Mouse (Mus musculus): Measurements from ENCODE around the gene Cdk11b. TPM values are rescaled to one million over a fixed set of nuclear protein-coding genes. Genes with fewer than 3 reads are reported as not detected.
A peak's percentile ranks its signal among the peaks of the same experiment; 100 is the strongest.
"Not testable (repeated sequence)": the region's sequence is repeated elsewhere in the genome, so short reads cannot be mapped to it uniquely, and the experiment has no call there.

Gene Cdk11b
- total RNA-seq, 2 experiments from 2014 or later, result 30.1 to 32.3 TPM

DNA sequence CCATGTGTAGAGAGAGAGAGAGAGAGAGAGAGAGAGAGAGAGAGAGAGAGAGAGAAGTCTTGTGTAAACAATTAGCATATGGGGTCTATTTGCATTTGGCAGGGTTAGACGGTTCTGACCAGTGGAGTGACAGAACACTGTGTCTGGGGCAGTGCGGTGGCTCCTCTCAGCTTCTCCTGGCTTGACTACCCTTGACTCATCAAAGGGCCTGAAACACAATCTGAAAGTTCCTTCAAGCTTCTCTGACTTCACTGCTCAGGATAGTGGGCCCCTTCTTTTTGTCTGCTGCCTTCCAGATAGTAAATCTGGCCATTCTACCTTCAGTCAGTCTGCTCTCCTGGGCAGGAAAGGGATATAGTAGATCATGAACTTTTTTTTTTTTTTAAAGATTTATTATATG lies 17.8 kb upstream of the Cdk11b start:
- DNase-seq, result no peak

DNA sequence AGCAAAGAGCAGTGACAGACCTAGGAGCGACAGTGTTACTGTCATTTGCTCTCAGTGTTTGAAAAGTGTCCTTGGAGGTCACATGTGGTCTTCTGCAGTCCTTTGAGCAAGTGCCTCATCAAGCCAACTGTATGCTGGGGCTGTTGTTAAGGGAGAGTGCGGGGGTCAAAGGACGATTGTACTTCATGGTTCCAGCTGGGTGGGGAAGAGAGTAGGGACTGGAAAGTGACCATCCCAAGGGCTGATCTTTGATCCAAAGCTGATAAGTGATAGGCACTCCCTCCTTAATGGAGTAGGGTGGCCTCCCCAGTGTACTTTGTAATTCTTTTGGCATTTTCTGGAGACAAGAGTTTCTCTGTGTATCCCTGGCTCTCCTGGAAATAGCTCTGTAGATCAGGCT lies 12.8 kb upstream of the Cdk11b start:
- no peak for DNase-seq

DNA sequence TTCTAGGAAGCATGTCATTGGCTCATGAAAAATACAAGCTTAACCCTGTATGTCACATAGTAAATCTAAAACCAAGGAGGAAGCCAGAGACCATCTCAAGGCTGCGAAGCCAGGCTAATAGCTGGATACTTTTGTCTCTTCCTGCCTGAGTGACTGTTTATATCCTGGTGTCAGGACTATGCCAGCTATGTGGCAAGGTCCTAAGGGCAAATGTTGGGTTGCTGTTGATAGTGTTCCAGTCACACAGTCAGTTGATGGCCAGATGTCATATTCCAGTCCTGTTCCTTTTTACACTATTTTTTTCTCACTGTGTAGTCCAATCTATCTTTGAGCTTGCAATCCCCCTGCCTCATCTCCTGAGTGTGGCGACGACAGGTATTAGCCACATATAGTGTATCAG lies 11.4 kb upstream of the Cdk11b start:
- DNase-seq, result no peak

DNA sequence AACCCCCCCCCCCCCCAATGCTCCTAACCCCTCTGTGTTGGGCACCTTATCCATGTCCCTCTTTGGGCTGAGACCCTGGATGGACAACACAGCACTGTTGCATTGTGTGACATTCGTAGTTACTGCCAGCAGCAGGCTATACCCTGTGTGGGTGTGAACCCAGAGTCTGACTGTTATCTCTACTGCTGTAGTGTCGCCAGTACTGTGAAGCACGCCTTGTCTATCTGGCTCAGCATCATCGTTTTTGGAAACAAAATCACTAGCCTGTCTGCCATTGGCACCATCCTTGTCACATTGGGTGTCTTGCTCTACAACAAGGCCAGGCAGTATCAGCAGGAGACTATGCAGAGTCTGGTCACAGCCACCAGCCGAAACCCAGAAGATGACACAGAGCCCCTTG lies 6.3 kb upstream of the Cdk11b start:
- DNase-seq, result no peak

DNA sequence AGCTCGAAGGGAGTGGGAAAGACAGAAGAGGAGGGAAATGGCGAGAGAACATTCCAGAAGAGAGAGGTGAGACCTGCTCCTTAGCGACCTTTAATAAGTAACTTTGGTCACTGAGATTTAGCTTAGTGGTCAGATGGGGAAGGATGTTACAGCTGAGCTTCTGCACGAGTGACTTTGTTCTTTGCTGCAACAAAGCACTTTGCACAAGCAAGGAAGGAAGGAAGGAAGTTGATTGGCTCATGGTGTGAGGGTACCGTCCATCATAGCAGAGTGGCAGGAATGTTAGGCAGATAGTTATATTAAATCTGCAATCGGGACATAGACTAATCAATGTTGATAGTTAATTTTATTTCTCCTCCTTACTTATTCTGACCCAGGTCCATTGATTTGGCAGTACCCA lies 5.6 kb downstream of the Cdk11b start:
- no peak for DNase-seq

DNA sequence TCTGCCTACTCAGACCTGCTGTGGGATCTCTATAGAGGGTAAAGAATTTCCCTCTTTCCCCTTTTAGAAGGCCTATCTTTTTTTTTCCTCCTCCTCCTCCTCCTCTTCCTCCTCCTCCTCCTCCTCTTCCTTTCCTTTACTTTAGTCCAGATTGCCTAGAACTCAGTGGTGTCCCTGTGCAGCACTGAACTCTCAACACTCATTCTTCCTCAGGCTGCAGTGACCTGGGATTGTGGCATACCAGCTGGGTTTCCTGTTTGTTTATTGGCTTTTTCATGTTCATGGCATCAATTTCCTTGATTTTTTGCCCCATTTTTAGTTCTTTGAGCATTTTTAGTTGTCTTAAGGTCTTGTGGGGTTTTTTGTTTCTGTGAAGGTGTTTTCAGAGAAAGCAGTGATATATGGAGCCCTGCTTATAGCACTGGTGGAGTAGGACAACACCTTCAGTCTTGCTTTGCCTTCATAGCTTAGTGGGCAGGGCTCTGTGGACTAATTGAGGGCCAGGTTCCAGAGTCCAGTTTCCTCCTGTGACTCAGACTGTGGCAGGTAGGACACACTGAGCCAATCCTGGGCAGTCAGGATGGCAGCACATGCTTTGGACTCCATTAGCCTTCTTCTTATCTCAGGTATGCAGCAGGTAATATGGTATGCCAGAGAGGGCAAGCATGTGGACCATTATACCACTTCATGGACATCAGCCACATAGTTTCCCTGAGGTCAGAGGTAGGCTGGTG lies 11.3 kb downstream of the Cdk11b start:
- DNase-seq, result no peak

DNA sequence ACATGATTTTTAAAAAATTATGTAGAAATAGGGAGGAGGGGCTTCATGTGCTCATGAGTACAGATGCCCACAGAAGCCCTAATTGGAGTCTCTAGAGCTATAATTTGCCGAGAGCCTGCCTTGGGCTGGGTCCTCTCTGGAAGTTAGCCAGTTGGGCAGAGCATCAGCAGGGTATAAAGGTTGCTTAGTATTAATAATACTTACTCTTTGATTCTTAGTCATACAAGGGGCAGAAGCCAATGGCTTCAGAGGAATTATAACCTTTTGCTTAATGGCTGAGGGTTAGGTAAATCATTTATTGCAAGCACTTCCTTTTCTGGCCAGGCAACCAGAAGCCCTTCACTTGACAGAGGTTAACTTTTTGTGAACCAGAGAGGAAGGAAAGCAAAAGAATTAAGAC lies 18.9 kb downstream of the Cdk11b start:
- no peak for DNase-seq

DNA sequence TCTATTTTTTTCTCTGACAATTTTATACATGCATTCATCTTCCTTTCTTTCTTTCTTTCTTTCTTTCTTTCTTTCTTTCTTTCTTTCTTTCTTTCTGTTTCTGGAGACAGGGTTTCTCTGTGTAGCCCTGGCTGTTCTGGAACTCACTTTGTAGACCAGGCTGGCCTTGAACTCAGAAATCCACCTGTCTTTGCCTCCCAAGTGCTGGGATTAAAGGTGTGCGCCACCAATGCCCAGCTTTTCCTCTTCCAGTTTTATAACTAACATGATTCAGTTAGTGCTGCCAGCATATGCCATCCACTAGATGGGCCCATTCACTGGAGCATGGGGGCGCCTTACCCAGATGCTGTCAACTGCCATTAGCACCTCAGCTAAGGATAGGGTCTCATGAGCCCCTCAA lies 20.7 kb downstream of the Cdk11b start, which contains the start of gene Gm10563:
TSS of gene Gm10563 (minus strand) at position 101 of the 400 bp plus-strand sequence.
- not testable (repeated sequence) for DNase-seq

DNA sequence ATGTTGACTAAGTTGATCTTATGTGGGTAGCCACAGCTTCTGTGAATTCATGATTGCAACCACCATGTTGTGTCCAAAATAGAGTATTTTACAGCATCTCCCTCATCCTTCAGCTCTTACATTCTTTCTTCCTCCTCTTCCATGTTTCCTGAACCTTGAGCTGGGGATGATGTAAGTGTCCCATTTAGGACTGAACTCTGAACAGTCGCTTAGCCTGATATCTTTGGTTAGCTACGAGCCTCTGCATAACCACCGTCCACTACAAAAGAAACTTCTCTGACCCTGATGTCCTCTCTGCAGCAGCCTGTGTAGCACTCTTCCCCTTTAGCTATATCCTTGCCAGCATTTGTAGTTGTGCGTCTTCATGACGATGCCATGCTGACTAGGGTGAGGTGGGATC lies 21.1 kb downstream of the Cdk11b start:
- no peak for DNase-seq

DNA sequence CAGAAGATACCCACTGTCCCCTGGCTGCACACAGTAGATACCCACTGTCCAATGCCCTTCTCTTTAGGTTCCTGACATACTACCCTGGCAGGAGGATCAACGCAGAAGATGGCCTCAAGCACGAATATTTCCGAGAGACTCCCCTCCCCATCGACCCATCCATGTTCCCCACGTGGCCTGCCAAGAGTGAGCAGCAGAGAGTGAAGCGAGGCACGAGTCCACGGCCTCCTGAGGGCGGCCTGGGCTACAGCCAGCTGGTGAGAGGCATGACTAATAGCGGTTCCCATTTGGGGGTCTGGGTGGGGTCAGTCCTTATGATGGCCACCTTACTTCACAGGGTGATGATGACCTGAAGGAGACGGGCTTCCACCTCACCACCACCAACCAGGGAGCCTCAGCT lies 24.7 kb downstream of the Cdk11b start:
- DNase-seq, result no peak

DNA sequence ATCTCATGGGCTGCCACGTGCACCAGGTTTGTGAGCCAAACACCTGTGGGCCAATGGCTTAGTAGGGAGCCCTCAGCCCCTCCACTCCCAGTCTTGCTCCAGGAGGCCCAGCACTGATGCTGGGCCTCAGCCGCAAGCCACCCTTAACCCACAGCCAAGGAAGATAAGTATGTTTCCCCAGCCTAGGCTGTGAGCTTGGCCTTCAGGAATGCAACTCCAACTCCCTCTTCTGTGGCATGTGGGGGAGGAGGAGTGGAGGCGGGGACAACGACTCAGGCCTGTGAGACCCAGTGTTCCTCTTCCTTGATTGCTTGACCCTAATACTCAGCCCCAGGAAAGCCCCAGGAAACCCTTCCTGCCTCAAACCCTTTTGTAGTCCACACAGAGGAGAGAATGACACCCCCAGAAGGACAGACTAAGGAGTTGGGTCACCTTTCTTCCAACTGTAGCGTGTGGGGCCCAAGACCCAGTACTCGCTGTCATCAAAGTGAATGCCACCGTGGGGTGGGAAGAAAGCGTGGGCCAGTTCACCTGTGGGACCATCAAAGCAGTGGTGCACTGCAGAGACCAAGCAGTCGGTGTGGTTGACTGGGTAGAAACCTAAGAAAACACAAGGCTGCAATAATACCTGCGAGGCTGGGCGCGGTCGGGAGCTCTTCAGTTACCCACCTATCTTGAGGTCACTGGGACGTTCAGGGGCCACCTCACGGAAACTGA lies 27.1 kb downstream of the Cdk11b start:
- peak; percentile 74 for DNase-seq

DNA sequence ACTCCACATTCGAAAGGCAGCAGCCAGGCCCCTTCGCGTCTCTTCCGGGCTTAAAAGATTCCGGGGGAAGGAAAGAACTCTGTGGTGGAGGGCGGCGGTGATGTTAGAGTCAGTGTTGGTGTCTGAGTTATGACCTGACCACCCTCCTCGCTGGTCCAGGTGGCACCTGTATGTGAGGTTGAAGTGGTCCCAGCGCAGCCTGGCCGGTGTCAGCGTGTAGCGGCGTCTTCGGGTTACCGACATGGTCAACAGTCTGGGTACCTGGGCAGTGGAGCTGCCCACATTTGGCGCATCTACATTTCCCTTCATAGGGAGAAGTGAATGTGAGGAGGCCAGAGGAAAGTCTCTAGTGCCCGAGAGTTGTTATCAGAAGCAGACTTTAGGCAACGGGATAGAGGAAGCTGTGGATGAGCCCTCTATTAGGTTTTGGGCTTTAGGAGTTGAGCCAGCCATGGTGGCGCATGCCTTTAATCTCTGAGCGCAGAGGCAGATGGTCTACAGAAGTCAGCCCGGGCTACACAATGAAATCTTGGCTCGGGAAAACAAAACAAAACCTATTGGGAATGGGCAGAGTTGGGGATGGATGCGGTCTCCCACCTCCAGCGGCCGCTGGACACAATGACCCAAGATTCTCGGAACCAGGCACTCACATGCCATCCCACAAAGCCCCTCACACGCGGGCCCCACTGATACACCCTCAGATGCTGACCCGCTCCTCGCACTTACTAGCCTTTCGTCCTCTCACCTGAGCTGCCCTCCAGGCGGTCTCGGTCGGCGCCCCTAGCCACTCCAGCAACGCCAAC lies 27.8 kb downstream of the Cdk11b start:
- no peak for DNase-seq

DNA sequence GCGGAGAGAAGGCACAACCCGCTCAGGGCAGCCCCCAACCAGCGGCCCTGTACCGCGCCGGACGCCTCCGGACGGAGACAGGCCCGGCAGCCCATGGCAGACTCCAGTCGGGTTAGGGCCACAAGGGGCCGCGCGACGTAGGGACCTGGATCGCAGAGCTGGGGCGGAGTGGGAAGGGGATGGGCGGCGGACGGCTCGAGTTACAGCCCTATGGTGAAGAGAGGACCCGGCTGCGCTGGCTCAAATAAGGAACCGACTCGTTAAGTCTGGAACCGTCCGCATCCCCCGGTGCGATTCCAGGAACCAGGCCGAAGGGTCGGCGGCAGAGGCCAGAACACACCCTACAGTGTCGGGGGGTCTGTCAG lies 28.4 kb downstream of the Cdk11b start, which contains the start of gene Mmp23:
TSS of gene Mmp23 (minus strand) at position 299 of the 365 bp plus-strand sequence.
- DNase-seq, result peak; percentile 81

DNA sequence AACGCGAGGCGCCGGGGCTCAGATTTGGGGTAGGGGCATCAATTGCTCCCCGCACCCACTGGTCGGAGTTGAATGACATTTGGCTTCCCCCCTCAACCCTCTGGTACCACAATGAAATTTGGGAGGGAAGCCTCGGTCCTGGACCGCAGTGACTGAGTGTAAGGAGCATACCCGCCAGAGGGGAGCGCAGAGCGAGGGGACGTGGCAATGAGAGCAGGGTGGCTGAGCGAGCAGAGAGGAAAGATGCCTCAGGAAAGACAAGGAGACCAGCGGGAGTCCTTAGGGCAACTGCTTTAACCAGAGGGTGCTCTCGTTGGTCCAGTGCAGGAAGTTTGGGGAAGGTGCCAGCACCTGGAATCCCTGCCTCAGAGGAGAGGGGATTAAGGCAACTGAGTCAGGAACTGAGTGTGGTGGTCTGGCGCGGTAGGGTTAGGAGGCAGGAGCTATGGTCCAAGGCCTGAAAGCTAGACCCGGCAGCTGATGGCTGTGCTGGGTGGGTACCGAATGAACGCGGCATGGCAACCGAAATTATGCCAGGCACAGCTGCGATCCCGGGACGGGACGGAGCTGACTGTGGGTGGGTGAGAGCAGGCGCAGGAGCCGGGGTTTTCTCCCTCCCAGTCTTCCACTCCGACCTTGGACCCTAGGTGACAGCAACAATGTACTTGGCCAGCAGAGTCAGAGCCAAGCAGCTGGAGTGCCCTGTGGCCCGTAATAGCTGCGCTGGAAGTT lies 29.0 kb downstream of the Cdk11b start:
- DNase-seq, result peak; percentile 62

DNA sequence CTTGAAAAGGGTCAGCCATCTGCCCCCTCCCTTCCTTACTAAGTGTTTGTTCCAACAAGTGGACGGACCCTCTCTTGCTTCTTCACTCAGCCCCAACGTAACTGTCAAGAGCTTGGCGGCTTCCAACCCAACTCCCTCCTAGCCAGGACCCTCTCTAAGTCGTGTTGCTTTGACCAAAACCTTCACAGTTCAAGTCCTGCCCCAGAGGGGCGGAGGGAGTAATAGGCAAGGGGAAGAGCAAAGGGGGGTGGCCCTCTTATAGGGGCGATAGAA lies 29.5 kb downstream of the Cdk11b start:
- no peak for DNase-seq

DNA sequence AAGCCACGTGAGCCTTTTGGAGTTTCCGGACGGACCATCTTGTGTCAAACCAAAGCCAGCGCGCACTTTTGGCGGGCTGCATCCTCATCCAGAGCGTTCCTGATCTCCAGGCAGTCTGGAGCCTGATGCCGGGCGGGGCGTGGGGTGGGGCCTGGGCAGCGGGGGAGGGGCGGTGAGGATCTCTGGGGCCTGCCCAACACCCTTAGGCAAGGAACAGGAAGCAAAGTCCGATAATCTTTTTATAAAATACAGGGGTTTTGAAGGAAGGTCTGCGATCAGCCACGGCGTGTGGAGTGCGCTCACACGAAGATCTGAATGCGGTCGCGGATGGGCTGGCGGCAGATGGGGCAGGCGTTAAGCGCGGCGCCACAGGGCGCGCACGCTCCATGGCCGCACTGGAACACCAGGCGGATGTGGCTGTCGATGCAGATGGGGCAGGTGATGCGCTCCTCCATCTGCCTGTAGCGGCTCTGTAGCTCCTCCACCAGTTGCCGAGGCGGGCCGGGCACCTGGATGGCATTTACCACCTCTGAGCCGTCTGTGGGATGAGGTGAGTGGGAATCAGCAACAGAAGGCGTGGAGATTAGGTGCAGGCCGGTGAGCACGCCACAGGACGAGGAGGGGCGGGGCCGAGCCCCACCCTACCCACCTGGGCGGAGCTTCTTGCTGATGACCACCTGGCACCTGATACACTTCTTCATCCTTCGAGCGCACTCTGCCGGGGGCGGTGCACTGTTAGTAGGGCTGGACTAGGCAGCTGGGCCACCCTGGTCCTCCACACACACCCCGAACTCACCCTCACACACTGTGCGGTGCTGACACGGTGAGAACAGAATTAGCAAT lies 30.0 kb downstream of the Cdk11b start:
- DNase-seq, result peak; percentile 71

DNA sequence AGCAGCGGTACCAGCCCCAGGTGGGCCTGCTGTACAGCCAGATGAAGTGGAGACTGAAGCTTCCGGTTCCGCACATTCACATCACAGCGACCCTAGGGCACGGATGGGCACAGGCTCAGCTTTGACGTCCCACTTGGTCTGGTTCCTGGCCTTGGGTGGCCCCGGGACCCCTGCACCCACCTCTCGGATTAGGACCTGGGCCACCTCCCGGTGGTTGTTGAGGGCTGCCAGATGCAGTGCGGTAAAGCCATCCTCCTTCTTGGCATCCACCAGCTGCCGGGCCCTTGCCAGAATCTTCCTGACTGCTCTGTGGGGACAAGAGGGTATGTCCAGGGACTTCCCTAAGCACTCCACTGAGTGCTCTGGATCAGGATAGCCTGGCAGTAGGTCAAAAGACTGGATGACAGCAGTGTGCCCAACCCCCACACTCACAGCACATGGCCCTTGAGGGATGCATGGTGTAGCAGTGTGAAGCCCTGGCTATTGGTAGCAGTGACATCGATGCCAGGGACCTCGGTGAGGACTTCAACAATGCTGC lies 31.6 kb downstream of the Cdk11b start:
- DNase-seq, result no peak

DNA sequence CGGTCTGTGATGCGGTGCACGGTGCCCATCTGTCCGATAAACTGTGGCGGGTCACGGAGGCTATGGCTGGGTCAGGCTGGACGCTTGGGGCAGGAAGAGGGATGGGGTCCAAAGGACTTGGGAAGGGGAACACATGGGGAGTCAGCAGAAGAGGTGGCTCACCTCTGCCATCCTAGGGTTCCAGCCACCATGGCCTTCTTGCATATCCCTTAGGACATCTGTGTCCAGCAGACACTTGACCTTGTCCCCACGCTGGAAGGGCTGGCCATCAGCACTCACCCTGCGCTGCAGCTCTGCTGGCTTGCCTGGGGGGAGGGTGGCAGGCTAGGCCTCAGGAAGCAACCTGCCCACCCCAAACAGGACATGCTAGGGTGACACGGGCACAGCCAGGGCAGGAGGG lies 34.3 kb downstream of the Cdk11b start:
- DNase-seq, result no peak

DNA sequence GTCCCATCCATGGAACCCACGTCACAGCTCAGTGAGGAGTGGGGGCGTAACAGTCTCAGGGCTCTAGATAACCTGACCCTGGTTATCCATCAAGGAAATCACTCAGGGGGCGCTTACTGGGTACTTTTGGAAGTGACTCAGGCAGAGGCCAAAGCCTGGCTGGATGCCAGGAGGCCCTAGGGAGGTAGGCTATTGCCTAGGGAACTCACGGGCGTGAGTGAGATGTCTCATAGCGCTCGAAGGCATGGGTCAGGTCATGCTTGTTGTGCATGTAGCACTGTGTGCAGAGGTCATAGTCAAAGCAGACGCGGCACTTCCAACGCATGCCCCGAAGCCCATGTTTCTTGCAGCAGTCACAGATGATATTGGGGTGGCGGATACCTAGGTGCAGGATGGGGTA lies 36.0 kb downstream of the Cdk11b start:
- peak; percentile 44 for DNase-seq

DNA sequence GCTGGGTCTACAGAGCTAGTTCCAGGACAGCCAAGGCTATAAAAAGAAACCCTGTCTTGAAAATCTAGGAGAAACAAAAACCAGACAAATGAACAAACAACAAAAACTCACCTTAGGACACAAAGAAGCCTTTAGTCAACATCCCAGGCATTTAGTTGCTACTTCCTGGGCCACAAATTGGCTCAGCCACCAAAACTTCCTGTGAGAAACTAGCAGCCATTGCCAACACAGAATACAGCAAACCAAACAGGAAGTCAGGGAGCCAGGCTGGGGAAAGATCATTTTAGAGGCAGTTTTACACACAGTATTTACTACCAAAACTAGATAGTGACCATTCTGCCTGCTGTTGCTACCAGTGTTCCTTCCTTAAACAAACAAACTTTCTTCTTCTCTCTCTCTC lies 42.2 kb downstream of the Cdk11b start:
- no peak for DNase-seq

All from heart, postnatal 4 days (tissue).